Mouse (Mus musculus) 416B (cell line): ENCODE results near the gene Phtf1.

Experiments used
- DNase-seq: peaks from one replicate; pipeline ENCODE4 v3.0.0; 2011; ENCODE audit warnings: low read depth

The Phtf1 gene

GRCm38 (mm10) chr3:104020101-104020500, 52.2 kb downstream of the Phtf1 start:
- DNase-seq: no peak

DNA sequence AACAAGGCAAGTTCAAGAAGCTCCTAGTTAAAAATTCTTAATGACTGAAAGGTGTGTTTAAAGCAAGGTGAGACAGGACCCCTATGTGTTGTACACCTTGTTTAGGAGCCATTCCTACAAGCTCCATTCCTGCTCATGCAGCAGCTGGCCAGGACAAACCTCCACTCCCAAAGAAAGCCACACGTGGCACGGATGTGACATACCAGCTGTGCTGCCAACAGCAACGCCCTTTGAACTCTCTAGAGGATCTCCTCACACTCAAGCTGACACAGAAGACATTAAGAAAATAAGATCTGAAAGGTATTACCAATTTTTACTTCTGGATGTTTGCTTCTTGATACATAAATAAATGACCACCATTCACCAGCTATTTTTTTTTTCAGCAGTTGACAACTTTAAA, 59.0 kb downstream of the Phtf1 start:
- no peak for DNase-seq

DNA sequence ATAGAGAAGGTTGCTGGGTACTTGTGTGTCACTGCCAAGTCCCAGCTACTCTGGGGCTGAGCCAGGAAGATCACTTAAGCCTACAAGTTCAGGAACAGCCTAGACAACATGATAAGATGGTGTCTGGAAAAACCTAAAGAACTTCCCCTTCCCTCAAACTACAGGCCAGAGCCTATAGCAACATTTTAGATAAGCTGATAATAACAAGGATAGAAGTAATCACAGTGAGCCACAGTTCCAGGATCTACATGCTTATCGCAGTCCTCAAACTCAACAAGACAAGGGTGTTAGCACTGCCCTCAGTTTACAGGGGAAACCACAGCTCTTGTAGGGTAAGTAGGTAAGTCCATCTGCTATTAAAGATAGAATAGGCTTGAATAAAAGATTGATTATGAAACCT, 64.2 kb downstream of the Phtf1 start:
- DNase-seq: no peak

GRCm38 (mm10) chr3:104032747-104033146, 64.8 kb downstream of the Phtf1 start:
- DNase-seq: peak; percentile 17

- DNase-seq: no peak
Measured at GRCm38 (mm10) chr3:104059001-104059622, 91.2 kb downstream of the Phtf1 start.

DNA sequence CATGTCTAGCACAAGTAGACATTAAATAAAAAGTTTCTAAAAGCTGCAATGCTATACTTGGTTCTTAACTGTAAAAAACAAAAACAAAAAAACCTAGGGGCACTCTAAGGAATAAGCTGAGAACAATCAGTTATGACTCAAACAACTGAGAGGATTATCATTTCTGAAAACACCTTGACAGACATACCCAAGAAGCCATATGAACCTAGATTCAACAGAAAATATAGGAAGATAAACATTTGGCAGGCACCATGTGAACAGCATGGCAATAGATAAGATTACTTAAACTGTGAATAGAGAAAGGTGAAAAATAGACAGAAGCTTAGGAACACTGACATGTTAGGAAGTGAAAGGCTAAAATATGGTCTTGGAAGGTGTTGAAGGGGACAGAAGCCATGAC, 101.5 kb downstream of the Phtf1 start:
- no peak for DNase-seq
